Mouse (Mus musculus) embryo, embryonic 11.5 days (tissue): Measurements from ENCODE around the gene Iba57.
"Not testable (repeated sequence)": the region's sequence is repeated elsewhere in the genome, so short reads cannot be mapped to it uniquely, and the experiment has no call there.

ENCODE experiments used
- DNase-seq: peaks from one replicate; pipeline ENCODE4 v3.0.0-alpha.2; 2012; ENCODE audit warnings: low read depth, low spot score

The Iba57 gene

DNA sequence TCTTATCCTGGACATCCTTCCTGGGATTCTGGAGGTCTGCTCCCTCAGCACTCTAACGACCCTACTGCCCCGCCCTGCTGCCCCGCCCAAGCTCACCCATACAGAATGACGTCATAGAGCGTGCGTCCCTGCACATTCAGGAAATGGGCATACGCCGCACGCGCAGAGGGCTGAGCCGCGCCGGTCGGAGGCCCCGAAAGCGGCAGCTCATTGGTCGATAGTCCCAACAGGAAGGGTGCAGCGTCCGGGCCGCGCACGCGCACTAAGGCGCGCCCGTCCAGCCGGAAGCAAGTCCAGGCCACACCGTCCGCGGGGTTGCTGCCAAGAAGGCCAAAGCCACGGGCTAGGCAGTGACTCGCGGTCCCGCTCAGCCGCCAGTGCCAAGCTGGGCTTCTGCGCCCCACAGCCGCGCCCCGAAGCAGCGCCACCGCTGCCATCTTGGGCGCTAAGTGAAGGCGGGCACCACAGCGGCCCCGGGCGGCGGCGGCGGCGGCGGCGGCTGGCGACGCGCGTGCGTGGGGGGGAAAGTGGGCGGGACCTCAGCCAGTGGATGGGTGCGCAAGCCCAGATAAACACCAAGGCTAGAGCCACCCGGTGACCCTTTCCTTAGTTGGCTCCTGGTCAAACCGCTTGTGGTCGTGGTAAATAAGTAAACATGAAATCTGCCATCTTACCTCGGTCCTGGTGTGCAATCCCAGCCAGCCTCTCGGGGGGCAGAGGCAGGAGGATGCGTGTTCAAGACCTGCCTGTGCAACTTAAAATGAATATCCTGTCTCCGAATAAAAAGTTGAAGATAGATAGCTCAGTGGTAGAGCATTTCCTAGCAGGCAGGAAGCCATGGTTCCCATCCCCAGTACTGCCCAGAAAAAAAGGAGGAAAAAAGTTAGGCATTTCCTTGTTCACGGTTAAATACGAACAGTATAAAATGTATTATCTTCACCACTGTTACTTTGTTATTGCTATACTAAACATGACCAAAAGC lies at the start of gene Iba57:
Iba57 (minus strand) TSS at position 485 of the 982 bp plus-strand sequence.
- DNase-seq = peak; percentile 97

GRCm38 (mm10) chr11:59212892-59213494 lies 49.5 kb upstream of the Iba57 start:
- DNase-seq = no peak

GRCm38 (mm10) chr11:59212320-59212719 lies 48.8 kb upstream of the Iba57 start:
- DNase-seq = not testable (repeated sequence)

GRCm38 (mm10) chr11:59211561-59211960 lies 48.0 kb upstream of the Iba57 start:
- not testable (repeated sequence) for DNase-seq

GRCm38 (mm10) chr11:59210020-59210419 lies 46.5 kb upstream of the Iba57 start:
- no peak for DNase-seq

DNA sequence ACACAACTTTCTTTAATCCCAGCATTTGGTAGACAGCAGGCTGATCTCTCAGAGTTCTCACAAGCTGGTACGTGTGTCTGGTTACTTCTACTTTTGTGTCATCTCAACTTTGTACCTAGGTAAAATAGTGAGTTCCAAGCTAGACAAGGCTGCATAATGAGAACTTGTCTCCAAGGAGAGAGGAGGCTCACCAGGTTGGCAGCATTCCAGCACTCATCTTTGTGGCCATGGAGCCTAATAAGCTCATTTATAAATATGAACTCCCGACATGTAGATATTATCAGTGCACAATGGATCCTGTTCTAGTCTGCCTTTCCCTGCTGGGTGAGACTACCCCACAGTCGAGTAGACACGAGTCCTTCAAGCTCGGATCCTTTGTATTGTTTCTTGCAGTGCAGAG lies 46.0 kb upstream of the Iba57 start:
- DNase-seq = no peak

GRCm38 (mm10) chr11:59209003-59209441 lies 45.5 kb upstream of the Iba57 start:
- DNase-seq = peak; percentile 56

DNA sequence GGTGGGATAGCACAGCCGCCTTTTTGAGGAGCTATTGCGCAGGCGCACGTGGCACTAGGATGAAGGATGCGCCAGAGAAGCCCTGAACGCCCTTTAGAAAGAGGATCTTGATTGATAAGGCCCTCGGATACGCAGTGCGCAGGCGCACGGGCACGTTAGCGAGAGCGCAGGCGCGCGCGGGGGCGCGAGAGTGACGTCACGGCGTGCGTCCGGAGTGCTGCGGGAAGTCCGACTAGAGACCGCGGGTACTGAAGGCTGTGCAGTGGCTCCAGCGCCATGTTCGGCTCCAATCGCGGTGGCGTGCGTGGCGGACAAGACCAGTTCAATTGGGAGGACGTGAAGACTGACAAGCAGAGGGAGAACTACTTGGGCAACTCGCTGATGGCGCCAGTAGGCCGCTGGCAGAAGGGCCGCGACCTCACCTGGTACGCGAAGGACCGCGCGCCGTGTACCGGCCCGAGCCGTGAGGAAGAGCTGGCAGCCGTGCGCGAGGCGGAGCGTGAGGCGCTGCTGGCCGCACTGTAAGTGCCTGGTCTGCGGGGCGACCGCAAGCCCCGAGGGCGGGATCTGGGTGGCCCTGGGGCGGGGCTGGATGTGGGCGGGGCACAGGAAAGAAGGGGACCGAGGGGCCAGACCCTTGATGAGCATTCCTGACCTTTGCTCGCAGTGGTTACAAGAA lies 44.8 kb upstream of the Iba57 start, which contains the start of gene 2310033P09Rik:
2310033P09Rik (plus strand) TSS at position 169 of the 679 bp plus-strand sequence.
- peak; percentile 90 for DNase-seq

GRCm38 (mm10) chr11:59202081-59202995 lies 38.8 kb upstream of the Iba57 start, which contains the start of gene Mrpl55:
Gene Mrpl55 (plus strand): TSS chr11:59202486.
- DNase-seq = peak; percentile 86

DNA sequence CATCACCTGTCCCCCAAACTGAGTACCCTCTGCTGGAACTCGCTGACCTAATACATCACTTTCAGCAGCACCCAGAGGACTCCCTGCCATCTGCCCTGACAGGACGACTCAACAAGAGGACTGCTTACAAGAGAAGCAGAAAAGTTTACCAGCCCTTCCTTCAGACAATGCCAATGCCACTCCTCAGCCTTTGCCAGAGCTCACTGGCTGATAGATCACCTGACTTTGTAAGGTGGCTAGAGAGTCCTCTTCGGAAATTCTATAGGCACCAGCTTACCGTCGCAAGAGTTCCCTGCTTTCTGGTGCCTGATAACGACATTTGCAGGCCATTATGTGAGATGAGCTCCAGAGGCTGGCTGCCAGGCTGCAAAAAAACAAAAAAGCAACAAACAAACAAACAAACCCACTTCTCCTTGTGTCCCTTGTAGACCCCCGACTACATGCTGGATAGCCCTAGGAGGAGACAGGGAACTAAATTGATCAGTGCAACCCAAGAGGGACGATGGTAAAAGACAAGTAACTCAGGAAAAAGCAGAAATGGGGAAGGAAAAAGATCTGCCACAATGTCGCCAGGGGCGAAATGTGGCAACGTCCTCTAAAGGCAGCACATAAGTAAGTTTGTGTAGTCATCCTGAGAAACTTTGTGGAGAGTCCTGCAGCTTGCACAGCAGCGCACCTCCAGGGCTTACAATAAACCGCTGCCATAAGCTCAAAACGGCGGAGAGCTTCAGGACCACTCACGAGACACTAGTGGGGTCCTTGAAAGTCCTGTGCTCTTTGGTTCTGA lies 37.9 kb upstream of the Iba57 start:
- DNase-seq = no peak

DNA sequence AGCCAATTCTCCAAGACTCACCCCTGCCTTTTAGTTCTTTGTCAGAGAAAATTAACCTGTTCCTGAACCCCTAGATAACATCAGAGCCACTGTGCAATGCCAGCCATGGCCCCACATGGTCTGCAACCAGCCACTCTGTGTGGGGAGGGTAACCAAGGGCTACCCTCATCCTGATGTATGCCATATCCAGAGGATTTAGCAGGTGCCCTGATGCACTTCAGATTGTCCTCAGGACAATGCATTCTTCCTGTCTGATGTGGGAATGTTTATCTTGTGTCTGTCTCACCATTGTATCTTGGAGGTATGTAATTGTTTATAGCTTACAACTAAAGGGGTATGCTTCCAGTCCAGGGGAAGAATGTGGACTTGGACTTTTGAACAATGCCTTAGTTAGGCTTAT lies 32.7 kb upstream of the Iba57 start:
- no peak for DNase-seq

DNA sequence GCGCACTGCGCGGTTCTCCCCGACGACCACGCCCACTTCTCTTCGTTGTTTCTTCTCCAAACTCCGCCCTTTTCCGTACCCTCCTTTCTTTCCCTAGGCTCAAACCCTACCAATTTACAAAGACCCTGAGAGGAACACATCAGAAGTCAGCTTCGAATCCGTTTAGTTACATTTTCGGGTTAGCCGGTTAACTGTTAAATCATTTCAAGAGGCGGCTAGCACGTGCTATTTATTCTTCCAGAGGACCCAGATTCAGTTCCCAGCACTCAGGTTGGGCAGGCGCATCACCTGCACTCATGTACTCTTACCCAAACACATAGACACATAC lies 28.5 kb upstream of the Iba57 start, which contains the start of gene Guk1:
Guk1 (minus strand) TSS at position 154 of the 328 bp plus-strand sequence.
- DNase-seq = no peak

DNA sequence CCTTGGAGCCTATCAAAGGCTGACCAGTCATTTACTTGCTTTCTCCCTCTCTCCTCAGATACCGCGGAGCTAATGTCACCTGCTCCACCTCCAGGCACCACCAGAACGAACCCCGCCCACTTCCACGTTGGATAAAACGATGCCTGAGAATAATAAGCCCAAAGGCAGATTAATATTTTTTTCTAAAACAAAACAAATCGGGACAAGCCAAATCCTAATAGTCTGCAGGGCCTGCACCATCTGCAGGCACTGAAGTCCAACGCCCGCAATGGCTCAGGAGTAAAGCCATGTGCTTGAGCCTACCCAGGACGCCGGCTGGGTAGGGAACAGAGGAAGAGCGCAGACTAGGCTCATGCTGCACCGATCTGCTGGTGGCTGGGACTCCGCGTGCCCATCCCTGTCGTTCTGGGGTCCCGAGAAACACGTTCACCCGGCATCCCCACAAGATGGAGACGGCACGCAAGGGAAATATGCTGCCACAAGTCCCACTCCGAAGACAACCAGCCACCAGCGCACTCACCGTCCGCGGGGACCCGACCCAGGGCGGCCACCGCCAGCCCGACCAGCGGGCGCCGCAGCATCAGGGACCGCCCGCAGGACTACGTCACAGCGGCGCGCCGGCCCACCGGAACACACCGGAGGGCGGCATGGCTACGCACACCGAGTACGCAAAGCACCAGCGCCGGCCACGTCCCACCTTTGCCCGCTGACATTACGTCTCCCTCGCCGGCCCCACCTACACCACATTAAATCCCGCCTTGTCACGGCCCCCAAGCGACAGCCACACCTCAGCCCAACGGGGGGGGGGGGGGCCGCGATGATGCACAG lies 27.9 kb upstream of the Iba57 start:
- peak; percentile 79 for DNase-seq

GRCm38 (mm10) chr11:59187706-59188105 lies 24.2 kb upstream of the Iba57 start:
- no peak for DNase-seq

- no peak for DNase-seq
Measured at GRCm38 (mm10) chr11:59185490-59185889, 22.0 kb upstream of the Iba57 start.

GRCm38 (mm10) chr11:59183821-59184220 lies 20.3 kb upstream of the Iba57 start:
- DNase-seq = no peak

- DNase-seq = no peak
Measured at GRCm38 (mm10) chr11:59182864-59183331, 19.4 kb upstream of the Iba57 start, which contains the start of gene Gjc2. Gene Gjc2 (minus strand): TSS chr11:59183213.

DNA sequence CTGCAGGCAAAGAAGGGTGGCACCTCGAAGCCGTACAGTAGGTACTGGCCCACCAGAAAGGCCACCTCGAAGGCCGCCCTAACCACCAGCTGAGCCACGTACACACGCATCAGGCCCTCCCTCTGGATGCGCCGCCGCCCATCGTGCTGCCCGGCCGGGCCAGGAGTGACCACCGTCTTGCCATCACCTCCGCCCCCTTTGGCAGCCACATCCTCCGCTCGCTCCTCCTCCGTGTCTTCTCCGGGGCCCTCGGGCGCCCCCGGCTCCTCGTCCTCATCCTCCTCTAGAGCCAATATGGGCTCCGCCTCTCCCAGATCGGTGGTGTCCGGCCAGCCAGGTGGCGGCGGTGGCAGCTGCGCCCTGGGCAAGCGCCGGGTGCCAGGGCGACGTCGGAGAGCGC lies 13.4 kb upstream of the Iba57 start:
- no peak for DNase-seq

- no peak for DNase-seq
Measured at GRCm38 (mm10) chr11:59176475-59176874, 12.9 kb upstream of the Iba57 start.
